Mouse (Mus musculus) CH12.LX (cell line): Measurements from ENCODE around the gene Nhlh1. TPM values are rescaled to one million over a fixed set of nuclear protein-coding genes. Genes with fewer than 3 reads are reported as not detected.

Experiments used
- DNase-seq: peaks from one replicate; pipeline ENCODE4 v3.0.0-alpha.2; 2013; ENCODE audit errors: extremely low read depth
- H3K27ac ChIP-seq: 2 replicates; pipeline ENCODE4 v1.5.1; 2012; ENCODE audit warnings: low read depth, mild to moderate bottlenecking, control low read depth, moderate library complexity; ENCODE audit not compliant: insufficient read depth
- H3K27me3 ChIP-seq: replicated peaks from 2 replicates; pipeline ENCODE3; 2012; ENCODE audit warnings: inconsistent platforms
- H3K36me3 ChIP-seq, 2 experiments: replicated peaks in 1 of 2; 2 replicates each; pipeline versions ENCODE3 to v1.6.1; 2012; ENCODE audit warnings: inconsistent platforms in 1 of 2, low read length in 1 of 2, mild to moderate bottlenecking in 1 of 2, mixed read lengths in 1 of 2, moderate library complexity in 1 of 2; ENCODE audit not compliant: control insufficient read depth in 1 of 2, insufficient read depth in 1 of 2
- H3K4me1 ChIP-seq, 2 experiments: 2 replicates each; pipeline ENCODE4 v1.6.1; 2012; ENCODE audit warnings: inconsistent platforms in 1 of 2, moderate library complexity in 1 of 2; ENCODE audit not compliant: insufficient read depth in 2 of 2, control insufficient read depth in 1 of 2
- H3K4me2 ChIP-seq: 2 replicates; pipeline ENCODE4 v1.6.1; 2012; ENCODE audit warnings: low read depth, mild to moderate bottlenecking, control low read depth; ENCODE audit not compliant: poor library complexity, insufficient read depth, severe bottlenecking
- H3K4me3 ChIP-seq, 3 experiments: fragments of 150-350 bp in 1 of 3; sonication (generic) in 1 of 3; replicated peaks in 1 of 3; 2 replicates each; pipeline versions ENCODE3 to v1.5.1; 2011 to 2012; ENCODE audit warnings: low read depth in 2 of 3, low read length in 2 of 3, mild to moderate bottlenecking in 2 of 3, moderate library complexity in 2 of 3, control low read depth in 1 of 3, improper control_type of control experiment in 1 of 3, inconsistent platforms in 1 of 3, mixed read lengths in 1 of 3; ENCODE audit not compliant: poor library complexity in 1 of 3
- H3K79me2 ChIP-seq: replicated peaks from 2 replicates; pipeline ENCODE4 v1.6.1; 2012; ENCODE audit warnings: mild to moderate bottlenecking, moderate library complexity; ENCODE audit not compliant: control insufficient read depth, poor library complexity, insufficient read depth, severe bottlenecking; ENCODE audit errors: extremely low read depth
- H3K9ac ChIP-seq: 2 replicates; pipeline ENCODE4 v1.6.1; 2012; ENCODE audit warnings: low read depth, mild to moderate bottlenecking, control low read depth, moderate library complexity; ENCODE audit not compliant: insufficient read depth
- H3K9me3 ChIP-seq: replicated peaks from 2 replicates; pipeline ENCODE3; 2012; ENCODE audit warnings: low read length, inconsistent platforms, mixed read lengths
- CHD1 ChIP-seq: IDR thresholded peaks from 2 replicates; pipeline ENCODE4 v1.6.1; 2012; ENCODE audit warnings: low read depth, low read length, improper control_type of control experiment, inconsistent platforms
- CHD2 ChIP-seq: IDR thresholded peaks from 2 replicates; pipeline ENCODE4 v1.6.1; 2011; ENCODE audit warnings: low read length, improper control_type of control experiment
- CTCF ChIP-seq, 2 experiments: IDR thresholded peaks in 1 of 2; conservative IDR thresholded peaks in 1 of 2; 2 replicates each; pipeline ENCODE4 v1.5.1; 2011 to 2012; ENCODE audit warnings: low read depth in 2 of 2, low read length in 2 of 2, improper control_type of control experiment in 1 of 2, inconsistent platforms in 1 of 2, mild to moderate bottlenecking in 1 of 2, moderate library complexity in 1 of 2
- E2F4 ChIP-seq: IDR thresholded peaks from 2 replicates; pipeline ENCODE4 v1.6.1; 2011; ENCODE audit warnings: low read depth, low read length, improper control_type of control experiment; ENCODE audit not compliant: insufficient replicate concordance
- GABPA ChIP-seq: IDR thresholded peaks from 2 replicates; pipeline ENCODE4 v1.6.1; 2012; ENCODE audit warnings: low read depth, low read length, improper control_type of control experiment, inconsistent platforms; ENCODE audit not compliant: insufficient replicate concordance
- HCFC1 ChIP-seq: IDR thresholded peaks from 2 replicates; pipeline ENCODE4 v1.6.1; 2012; ENCODE audit warnings: low read depth, mild to moderate bottlenecking, inconsistent platforms, low read length, improper control_type of control experiment
- IRF4 ChIP-seq: IDR thresholded peaks from 2 replicates; pipeline ENCODE4 v1.6.1; 2014; ENCODE audit warnings: low read depth, mild to moderate bottlenecking, inconsistent platforms, low read length, improper control_type of control experiment
- JUN ChIP-seq: IDR thresholded peaks from 2 replicates; pipeline ENCODE4 v1.6.1; 2011; ENCODE audit warnings: low read depth, mild to moderate bottlenecking, low read length, improper control_type of control experiment, moderate library complexity; ENCODE audit not compliant: insufficient read depth
- JUND ChIP-seq: conservative IDR thresholded peaks from 2 replicates; pipeline ENCODE4 v1.6.1; 2011; ENCODE audit warnings: low read depth, low read length, improper control_type of control experiment
- MAX ChIP-seq: IDR thresholded peaks from 2 replicates; pipeline ENCODE4 v1.6.1; 2011; ENCODE audit warnings: low read length, improper control_type of control experiment
- MAZ ChIP-seq: IDR thresholded peaks from 2 replicates; pipeline ENCODE4 v1.6.1; 2012; ENCODE audit warnings: low read depth, mild to moderate bottlenecking, inconsistent platforms, low read length, improper control_type of control experiment, moderate library complexity
- MEF2A ChIP-seq: IDR thresholded peaks from 2 replicates; pipeline ENCODE4 v1.6.1; 2014; ENCODE audit warnings: low read depth, mild to moderate bottlenecking, inconsistent platforms, low read length, improper control_type of control experiment, borderline replicate concordance
- MYC ChIP-seq: IDR thresholded peaks from 2 replicates; pipeline ENCODE4 v1.6.1; 2011; ENCODE audit warnings: low read depth, mild to moderate bottlenecking, improper control_type of control experiment, low read length
- NRF1 ChIP-seq: IDR thresholded peaks from 2 replicates; pipeline ENCODE4 v1.6.1; 2014; ENCODE audit warnings: low read depth, mild to moderate bottlenecking, inconsistent platforms, low read length, improper control_type of control experiment, moderate library complexity
- PAX5 ChIP-seq: IDR thresholded peaks from 2 replicates; pipeline ENCODE4 v1.6.1; 2012; ENCODE audit warnings: low read length, inconsistent platforms, mixed read lengths
- POLR2AphosphoS2 ChIP-seq: IDR thresholded peaks from 2 replicates; pipeline ENCODE4 v1.6.1; 2011; ENCODE audit warnings: low read depth, low read length, improper control_type of control experiment
- RCOR1 ChIP-seq: conservative IDR thresholded peaks from 2 replicates; pipeline ENCODE4 v1.6.1; 2012; ENCODE audit warnings: low read depth, mild to moderate bottlenecking, inconsistent platforms, low read length, improper control_type of control experiment
- TBP ChIP-seq: conservative IDR thresholded peaks from 2 replicates; pipeline ENCODE4 v1.6.1; 2011; ENCODE audit warnings: low read depth, low read length, improper control_type of control experiment
- ZC3H11A ChIP-seq: IDR thresholded peaks from 2 replicates; pipeline ENCODE4 v1.6.1; 2012; ENCODE audit warnings: low read depth, mild to moderate bottlenecking, inconsistent platforms, low read length, improper control_type of control experiment
- ZMIZ1 ChIP-seq: IDR thresholded peaks from 2 replicates; pipeline ENCODE4 v1.6.1; 2012; ENCODE audit warnings: low read depth, mild to moderate bottlenecking, inconsistent platforms, low read length, improper control_type of control experiment
- ZNF384 ChIP-seq: IDR thresholded peaks from 2 replicates; pipeline ENCODE4 v1.6.1; 2012; ENCODE audit warnings: low read depth, low read length, improper control_type of control experiment, inconsistent platforms
- dilution Hi-C: fragments of 300-500 bp; cut with MboI; formaldehyde crosslinking; loops from 2 replicates; pipeline ENCODE4 v1.14.3; 2020; ENCODE audit warnings: low sequenced_read_pairs; ENCODE audit not compliant: extremely low pct_unique_long_range_greater_than_20kb, extremely low pct_ligation_motif_present
- in situ Hi-C: fragments of 300-500 bp; cut with MboI; formaldehyde crosslinking; loops from 3 replicates; pipeline ENCODE4 v1.14.3; 2019; ENCODE audit warnings: low sequenced_read_pairs, low pct_ligation_motif_present, low pct_unique_long_range_greater_than_20kb, mixed read lengths
- polyA plus RNA-seq: library from polyadenylated mRNA; unstranded; fragments of >175 nt; gene quantifications from 2 replicates; pipeline ENCODE4 v1.2.1, GENCODE M21; 2012; ENCODE audit warnings: low read depth; ENCODE audit not compliant: insufficient read length
- total RNA-seq, 2 experiments: library from RNA; depleted of rRNA; stranded (reverse); fragments of 300-350 nt in 1 of 2; fragments of >200 nt in 1 of 2; gene quantifications; 2 replicates each; pipeline ENCODE4 v1.2.3; 2012 to 2014

The Nhlh1 gene
- total RNA-seq (2012; rRNA removed), result not detected in 2 replicates
- not detected in 2 replicates for total RNA-seq (2014; rRNA removed)
- 0.16 TPM in 1 of 2 replicates, not detected in the other for polyA plus RNA-seq

DNA sequence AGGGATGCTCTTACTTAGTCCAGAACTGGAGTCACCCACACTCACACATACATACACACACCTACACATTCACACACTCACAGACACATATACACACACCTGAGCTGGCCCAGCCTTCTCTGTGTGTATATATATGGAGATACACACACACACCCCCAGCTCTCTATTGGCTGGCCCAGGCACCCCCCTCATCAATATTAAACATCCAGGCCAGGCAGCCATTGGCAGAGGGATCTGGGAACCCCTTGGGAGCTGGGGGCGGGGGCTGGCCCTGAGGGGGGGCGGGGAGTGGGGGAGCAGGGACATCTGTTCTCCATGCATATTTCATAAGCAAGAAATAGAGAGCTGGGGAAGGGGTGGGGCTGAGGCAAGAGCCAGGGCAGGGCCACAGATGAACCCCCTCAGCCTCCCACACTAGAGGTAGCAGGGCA is at the start of gene Nhlh1:
Gene Nhlh1 (minus strand): TSS at position 83 of the 431 bp plus-strand sequence.
- TF ChIP-seq RCOR1 (no peak), JUND (no peak), PAX5 (no peak), TBP (no peak), ZC3H11A (no peak), MAZ (no peak), MYC (no peak), ZMIZ1 (no peak), MAX (no peak), POLR2AphosphoS2 (no peak), E2F4 (no peak), HCFC1 (no peak), ZNF384 (no peak), IRF4 (no peak), CHD1 (no peak), GABPA (no peak)
- H3K4me2 ChIP-seq, result no peak within 1 kb of the TSS
- H3K9me3 ChIP-seq, result no peaks in the 10 kb centered on the region
- no peak within 1 kb of the TSS for H3K27ac ChIP-seq
- DNase-seq, result no peak
- in situ Hi-C loops, result no loop called here
- no peaks in the 10 kb centered on the region for H3K27me3 ChIP-seq
- no peaks in the 10 kb centered on the region for H3K79me2 ChIP-seq
- H3K4me3 ChIP-seq, result no peak within 1 kb of the TSS
- H3K9ac ChIP-seq, result no peak within 1 kb of the TSS
- dilution Hi-C loops, result no loop called here
- peaks cover 24 to 47% of the 10 kb centered on the region in 2 experiments for H3K4me1 ChIP-seq
- H3K36me3 ChIP-seq, result peaks cover 0 to 1% of the 10 kb centered on the region in 2 experiments

GRCm38 (mm10) chr1:172105101-172105500 is 47.7 kb upstream of the Nhlh1 start:
- DNase-seq, result no peak
- Histone ChIP-seq H3K4me1 (no peaks in the 10 kb centered on the region), H3K27me3 (no peaks in the 10 kb centered on the region), H3K9me3 (no peaks in the 10 kb centered on the region), H3K9ac (no peak overlapping the region), H3K27ac (no peak overlapping the region), H3K4me2 (no peak overlapping the region), H3K36me3 (peaks cover 79 to 94% of the 10 kb centered on the region in 2 experiments)
- dilution Hi-C loops, result no loop called here
- no peak for TF ChIP-seq JUN
- TF ChIP-seq NRF1, result no peak
- peak in 1 of 2 experiments; percentile 26; a peak in 1 of 4 replicates for TF ChIP-seq CTCF (conservative IDR thresholded peaks at IDR 0.05 in 1 of 2, IDR thresholded peaks at IDR 0.05 in 1 of 2; ENCODE audit: low read depth in 2 of 2, low read length in 2 of 2)
- TF ChIP-seq CHD2, result no peak
- no peak for TF ChIP-seq MEF2A
- TF ChIP-seq, all 38 proteins: peak for 1
- Histone ChIP-seq H3K79me2 (no peaks in the 10 kb centered on the region), H3K4me3 (no peak overlapping the region)
- in situ Hi-C loops, result no loop called here
